Mouse (Mus musculus) limb, embryonic 11.5 days (tissue): ENCODE measurements around the gene Eef2k. TPM values are rescaled to one million over a fixed set of nuclear protein-coding genes. Genes with fewer than 3 reads are reported as not detected.
"Not testable (repeated sequence)": the region's sequence is repeated elsewhere in the genome, so short reads cannot be mapped to it uniquely, and the experiment has no call there.

Source experiments
- ATAC-seq: fragments of 200-750 bp; cut with Nextera tagmentation; 2 replicates; pipeline ENCODE4 v1.8.0; 2017; ENCODE audit warnings: low read depth; ENCODE audit not compliant: insufficient number of reproducible peaks, low FRiP score, low TSS enrichment
- DNase-seq: peaks from one replicate; pipeline ENCODE4 v3.0.0-alpha.2; 2015; ENCODE audit warnings: low spot score
- H3K27ac ChIP-seq: fragments of 300-500 bp; sonication (generic); replicated peaks from 2 replicates; pipeline ENCODE4 v1.5.1; 2014; ENCODE audit warnings: low read depth, mild to moderate bottlenecking, low read length
- H3K27me3 ChIP-seq: fragments of 300-500 bp; sonication (generic); 2 replicates; pipeline ENCODE4 v1.6.1; 2014; ENCODE audit warnings: mild to moderate bottlenecking, low read length, mixed read lengths; ENCODE audit not compliant: control insufficient read depth, insufficient read depth
- H3K36me3 ChIP-seq: fragments of 300-500 bp; sonication (generic); 2 replicates; pipeline ENCODE4 v1.6.1; 2014; ENCODE audit warnings: mild to moderate bottlenecking, low read length, moderate library complexity, mixed read lengths; ENCODE audit not compliant: control insufficient read depth, insufficient read depth
- H3K4me1 ChIP-seq: fragments of 300-500 bp; sonication (generic); 2 replicates; pipeline ENCODE4 v1.6.1; 2014; ENCODE audit warnings: low read length, mixed read lengths; ENCODE audit not compliant: control insufficient read depth, insufficient read depth
- H3K4me2 ChIP-seq: fragments of 300-500 bp; sonication (generic); 2 replicates; pipeline ENCODE4 v1.6.1; 2014; ENCODE audit warnings: low read depth, mild to moderate bottlenecking, moderate library complexity; ENCODE audit not compliant: severe bottlenecking
- H3K4me3 ChIP-seq: fragments of 300-500 bp; sonication (generic); 2 replicates; pipeline ENCODE4 v1.5.1; 2014; ENCODE audit warnings: low read depth, low read length
- H3K9ac ChIP-seq: fragments of 300-500 bp; sonication (generic); 2 replicates; pipeline ENCODE4 v1.6.1; 2014; ENCODE audit warnings: mild to moderate bottlenecking, low read length
- H3K9me3 ChIP-seq: fragments of 300-500 bp; sonication (generic); 2 replicates; pipeline ENCODE4 v1.6.1; 2016; ENCODE audit warnings: low read length; ENCODE audit not compliant: control insufficient read depth
- WGBS: fragments of 180-500 bp; shearing (Covaris S2); extraction: QIAGEN DNeasy Blood & Tissue Kit; methylation state at CpG from one replicate; pipeline ENCODE4 v1.1.7; 2014; 5-methylcytosine and 5-hydroxymethylcytosine counted together
- polyA plus RNA-seq: library from polyadenylated mRNA; unstranded; fragments of >200 nt; fragmentation: Nextera tagmentation; extraction: Ambion mirVana; gene quantifications from 2 replicates; pipeline ENCODE4 v1.2.1, GENCODE M21; 2014

Eef2k gene
- polyA plus RNA-seq, 1 experiment from 2014 or later = 9.6 TPM

- Histone ChIP-seq H3K27me3 (no peaks in the 10 kb centered on the region), H3K4me3 (no peak overlapping the region), H3K36me3 (no peaks in the 10 kb centered on the region), H3K4me2 (no peak overlapping the region), H3K9ac (no peak overlapping the region), H3K4me1 (no peaks in the 10 kb centered on the region), H3K27ac (no peak overlapping the region), H3K9me3 (no peaks in the 10 kb centered on the region)
- DNase-seq (no peak), ATAC-seq (no peak)
- WGBS = 95% methylated on average over 7 of the region's 7 CpGs
These were observed 54.4 kb downstream of the Eef2k start for GRCm38 (mm10) chr7:120897054-120897453.

- 87% methylated on average over 9 of the region's 9 CpGs for WGBS
- Histone ChIP-seq H3K9ac (no peak overlapping the region), H3K9me3 (no peaks in the 10 kb centered on the region), H3K27me3 (no peaks in the 10 kb centered on the region), H3K36me3 (no peaks in the 10 kb centered on the region), H3K4me3 (no peak overlapping the region), H3K4me1 (no peaks in the 10 kb centered on the region), H3K4me2 (no peak overlapping the region), H3K27ac (no peak overlapping the region)
- no peak for DNase-seq
- ATAC-seq = no peak
These were observed 55.2 kb downstream of the Eef2k start for GRCm38 (mm10) chr7:120897711-120898335.

- Histone ChIP-seq H3K9ac (no peak overlapping the region), H3K4me3 (no peak overlapping the region), H3K4me1 (no peaks in the 10 kb centered on the region), H3K27ac (no peak overlapping the region), H3K36me3 (no peaks in the 10 kb centered on the region), H3K4me2 (no peak overlapping the region), H3K27me3 (no peaks in the 10 kb centered on the region), H3K9me3 (no peaks in the 10 kb centered on the region)
- ATAC-seq = no peak
- WGBS = 70% methylated on average over 4 of the region's 4 CpGs
- no peak for DNase-seq
These were observed 57.6 kb downstream of the Eef2k start for GRCm38 (mm10) chr7:120900191-120900590.

GRCm38 (mm10) chr7:120901701-120902100 lies 59.1 kb downstream of the Eef2k start:
- H3K4me3 ChIP-seq = no peak overlapping the region
- H3K9ac ChIP-seq = no peak overlapping the region
- H3K4me2 ChIP-seq = no peak overlapping the region
- ATAC-seq (no peak), DNase-seq (no peak)
- no peaks in the 10 kb centered on the region for H3K4me1 ChIP-seq
- no peaks in the 10 kb centered on the region for H3K27me3 ChIP-seq
- no peaks in the 10 kb centered on the region for H3K9me3 ChIP-seq
- H3K27ac ChIP-seq = no peak overlapping the region
- H3K36me3 ChIP-seq = no peaks in the 10 kb centered on the region
- 62% methylated on average over 8 of the region's 8 CpGs for WGBS

GRCm38 (mm10) chr7:120902931-120903330 lies 60.3 kb downstream of the Eef2k start:
- H3K9ac ChIP-seq = no peak overlapping the region
- H3K4me1 ChIP-seq = no peaks in the 10 kb centered on the region
- H3K4me3 ChIP-seq = no peak overlapping the region
- WGBS = 74% methylated on average over 3 of the region's 3 CpGs
- H3K27me3 ChIP-seq = no peaks in the 10 kb centered on the region
- no peaks in the 10 kb centered on the region for H3K36me3 ChIP-seq
- no peak overlapping the region for H3K27ac ChIP-seq
- DNase-seq = no peak
- no peak for ATAC-seq
- H3K4me2 ChIP-seq = no peak overlapping the region
- H3K9me3 ChIP-seq = no peaks in the 10 kb centered on the region

- not testable (repeated sequence) for DNase-seq, H3K27me3 ChIP-seq, H3K4me2 ChIP-seq, ATAC-seq, H3K9ac ChIP-seq, H3K9me3 ChIP-seq, H3K4me1 ChIP-seq, H3K27ac ChIP-seq, H3K36me3 ChIP-seq, H3K4me3 ChIP-seq
- 71% methylated on average over 3 of the region's 3 CpGs for WGBS
These were observed 67.5 kb downstream of the Eef2k start for GRCm38 (mm10) chr7:120910172-120910571.

- not testable (repeated sequence) for DNase-seq, H3K9ac ChIP-seq, H3K27me3 ChIP-seq, H3K9me3 ChIP-seq, H3K4me3 ChIP-seq, H3K4me2 ChIP-seq, ATAC-seq, H3K36me3 ChIP-seq, H3K27ac ChIP-seq, H3K4me1 ChIP-seq
- 87% methylated on average over 6 of the region's 6 CpGs for WGBS
These were observed 68.6 kb downstream of the Eef2k start for GRCm38 (mm10) chr7:120911268-120911667.

- Histone ChIP-seq H3K4me2 (no peak overlapping the region), H3K36me3 (no peaks in the 10 kb centered on the region), H3K27ac (no peak overlapping the region), H3K9me3 (no peaks in the 10 kb centered on the region), H3K27me3 (no peaks in the 10 kb centered on the region), H3K9ac (no peak overlapping the region), H3K4me1 (no peaks in the 10 kb centered on the region), H3K4me3 (no peak overlapping the region)
- 44% methylated on average over 1 of the region's 1 CpGs for WGBS
- no peak for DNase-seq
- no peak for ATAC-seq
These were observed 70.7 kb downstream of the Eef2k start for GRCm38 (mm10) chr7:120913332-120913731.

- no peak overlapping the region for H3K4me3 ChIP-seq
- H3K4me2 ChIP-seq = no peak overlapping the region
These were observed 73.7 kb downstream of the Eef2k start for GRCm38 (mm10) chr7:120916262-120916875.

More at GRCm38 (mm10) chr7:120916262-120916875, 73.7 kb downstream of the Eef2k start:
- ATAC-seq (no peak), DNase-seq (no peak)
- no peaks in the 10 kb centered on the region for H3K27me3 ChIP-seq
- H3K36me3 ChIP-seq = no peaks in the 10 kb centered on the region
- no peaks in the 10 kb centered on the region for H3K9me3 ChIP-seq
- H3K27ac ChIP-seq = no peak overlapping the region
- H3K9ac ChIP-seq = no peak overlapping the region
- H3K4me1 ChIP-seq = no peaks in the 10 kb centered on the region
- 33% methylated on average over 11 of the region's 11 CpGs for whole genome bisulfite sequencing
